In genomic region chr9:56915695-56916410, GRCm38 (mm10) we compare ENCODE assay signal across 19 mouse cellular contexts. TPM values are rescaled to one million over a fixed set of nuclear protein-coding genes. Genes with fewer than 3 reads are reported as not detected.
A peak's percentile ranks its signal among the peaks of the same experiment; 100 is the strongest.
DNase-seq lines count a peak whose midpoint lies in the region; TF ChIP-seq lines count a peak whose summit lies in the region.
"Had no signal": no experiment of that assay in that cellular context is flagged by ENCODE, and none has a peak within 500 bp of the region (broad histone marks: within the 10 kb centered on the region; RNA-seq: fewer than 3 reads in every experiment).

No protein-coding gene starts in this region.

- peak; percentile 71 for DNase-seq in gastrocnemius, adult 18-20 months (ENCODE audit: low spot score)
- no peak for DNase-seq in gastrocnemius, adult 8-10 months (ENCODE audit: low spot score in 2 of 2)
- no peak for DNase-seq in layer of hippocampus, adult 2 months (ENCODE audit: low spot score in 2 of 2)
- no peak for DNase-seq in layer of hippocampus, postnatal 36 days
- peak; percentile 70 for DNase-seq in adipocyte (ENCODE audit: low spot score)
- peak; percentile 62 for DNase-seq in heart, postnatal 4 days
- no peak for DNase-seq in layer of hippocampus, postnatal 10 days (ENCODE audit: low spot score in 2 of 2)
- DNase-seq: cerebellum, adult 11-12 months; cerebellum, postnatal 36 days; kidney, postnatal 14 days; retina, postnatal 1 day; right cerebral cortex, postnatal 4 days had no signal

- no peak overlapping the region for H3K4me3 ChIP-seq in layer of hippocampus, adult 2 months
- H3K4me3 ChIP-seq: forebrain, embryonic 15.5 days; hindbrain, embryonic 15.5 days; limb, embryonic 15.5 days; megakaryocyte, embryonic 14.5 days; midbrain, embryonic 15.5 days had no signal

- no peak for TF ChIP-seq CTCF in layer of hippocampus, adult 2 months (conservative IDR thresholded peaks at IDR 0.05)

- H3K27ac ChIP-seq in layer of hippocampus, adult 2 months: peak overlapping the region; percentile 59; the same call in 1 of the 2 replicates
- H3K27ac ChIP-seq: forebrain, embryonic 15.5 days; hindbrain, embryonic 15.5 days; limb, embryonic 15.5 days; midbrain, embryonic 15.5 days had no signal

RNA-seq across cellular contexts. Expression of gene Snx33, which starts 12.3 kb away (rescaled TPM):
- total RNA-seq in gastrocnemius, adult 18-20 months (2021): 1 to 10 TPM; 2.1 to 3.3 TPM
- 1 to 10 TPM; 1.7 to 4.0 (median 3.1) TPM for total RNA-seq in gastrocnemius, adult 8-10 months (2022)
- 1 to 10 TPM; 7.2 to 8.9 TPM for total RNA-seq in layer of hippocampus, adult 2 months (2021)
- 1 to 10 TPM; 9.1 to 9.2 TPM for total RNA-seq in layer of hippocampus, postnatal 36 days (2021)
- 10 to 100 TPM; 11.7 to 13.9 TPM for total RNA-seq in heart, postnatal 4 days (2021)
- total RNA-seq in layer of hippocampus, postnatal 10 days (2021): 1 to 10 TPM; 4.8 to 5.3 TPM

RNA-seq across cellular contexts. Expression of gene Imp3, which starts 21.4 kb away (rescaled TPM):
- total RNA-seq in gastrocnemius, adult 18-20 months (2021): 10 to 100 TPM; 46.7 to 51.6 TPM
- total RNA-seq in gastrocnemius, adult 8-10 months (2022): 10 to 100 TPM; 54.4 to 61.3 (median 57.1) TPM
- total RNA-seq in layer of hippocampus, adult 2 months (2021): 10 to 100 TPM; 54.9 to 56.8 TPM
- 10 to 100 TPM; 54.7 to 56.3 TPM for total RNA-seq in layer of hippocampus, postnatal 36 days (2021)
- 10 to 100 TPM; 53.5 to 54.4 TPM for total RNA-seq in heart, postnatal 4 days (2021)
- total RNA-seq in layer of hippocampus, postnatal 10 days (2021): 10 to 100 TPM; 50.6 to 51.6 TPM

RNA-seq across cellular contexts. Expression of gene Snupn, which starts 34.8 kb away (rescaled TPM):
- total RNA-seq in gastrocnemius, adult 18-20 months (2021): 10 to 100 TPM; 10.8 to 11.5 TPM
- 10 to 100 TPM; 10.0 to 12.0 (median 11.3) TPM for total RNA-seq in gastrocnemius, adult 8-10 months (2022)
- total RNA-seq in layer of hippocampus, adult 2 months (2021): 10 to 100 TPM; 15.2 to 19.1 TPM
- total RNA-seq in layer of hippocampus, postnatal 36 days (2021): 10 to 100 TPM; 15.4 to 17.9 TPM
- 1 to 10 TPM; 8.6 to 9.1 TPM for total RNA-seq in heart, postnatal 4 days (2021)
- total RNA-seq in layer of hippocampus, postnatal 10 days (2021): 10 to 100 TPM; 18.6 to 18.7 TPM

RNA-seq across cellular contexts. Expression of gene Cspg4, which starts 51.0 kb away (rescaled TPM):
- 1 to 10 TPM; 2.9 to 5.8 TPM for total RNA-seq in gastrocnemius, adult 18-20 months (2021)
- 1 to 10 TPM; 3.2 to 5.4 (median 4.2) TPM for total RNA-seq in gastrocnemius, adult 8-10 months (2022)
- 10 to 100 TPM; 17.4 to 18.4 TPM for total RNA-seq in layer of hippocampus, adult 2 months (2021)
- 10 to 100 TPM; 18.0 to 19.7 TPM for total RNA-seq in layer of hippocampus, postnatal 36 days (2021)
- total RNA-seq in heart, postnatal 4 days (2021): 10 to 100 TPM; 55.6 to 56.6 TPM
- total RNA-seq in layer of hippocampus, postnatal 10 days (2021): 10 to 100 TPM; 37.0 to 37.5 TPM

RNA-seq across cellular contexts. Expression of gene Odf3l1, which starts 51.4 kb away (rescaled TPM):
- total RNA-seq in gastrocnemius, adult 18-20 months (2021): not detected
- under 1 TPM in 1 of 4 experiments, not detected in 3; 0.27 TPM for total RNA-seq in gastrocnemius, adult 8-10 months (2022)
- not detected for total RNA-seq in layer of hippocampus, adult 2 months (2021)
- not detected for total RNA-seq in layer of hippocampus, postnatal 36 days (2021)
- under 1 TPM in 1 of 2 experiments, not detected in 1; 0.43 TPM for total RNA-seq in heart, postnatal 4 days (2021)
- total RNA-seq in layer of hippocampus, postnatal 10 days (2021): under 1 TPM in 1 of 2 experiments, not detected in 1; 0.34 TPM
- total RNA-seq: layer of hippocampus, postnatal 14 days; left cerebral cortex, postnatal 25 days had no signal

Comparison
In these comparisons a context has a peak if more than half of its experiments do, and no peak if none do; other contexts are left out.
1. DNase-seq: peak in gastrocnemius, adult 18-20 months (single experiment), adipocyte (single experiment) and heart, postnatal 4 days (single experiment); none in gastrocnemius, adult 8-10 months (0 of 2), layer of hippocampus, adult 2 months (0 of 2), layer of hippocampus, postnatal 36 days (0 of 2) and layer of hippocampus, postnatal 10 days (0 of 2).